Mouse (Mus musculus) brain, embryonic 14.5 days (tissue): ENCODE data around the gene Btbd19.

Experiments
- CTCF ChIP-seq: fragments of 200-500 bp; IDR thresholded peaks from 2 replicates; pipeline ENCODE4 v1.5.1; 2012; ENCODE audit warnings: inconsistent platforms, mild to moderate bottlenecking, moderate library complexity, borderline replicate concordance; ENCODE audit not compliant: insufficient read depth, insufficient read length; ENCODE audit errors: extremely low read depth
- POLR2A ChIP-seq: fragments of 200-500 bp; IDR thresholded peaks from 2 replicates; pipeline ENCODE4 v1.6.1; 2012; ENCODE audit warnings: mild to moderate bottlenecking, inconsistent platforms, borderline replicate concordance; ENCODE audit not compliant: poor library complexity, insufficient read depth, insufficient read length, severe bottlenecking; ENCODE audit errors: extremely low read depth

- no peak for TF ChIP-seq CTCF
- TF ChIP-seq POLR2A = no peak
These were observed 34.9 kb downstream of the Btbd19 start for GRCm38 (mm10) chr4:117090586-117090985.
